Mouse (Mus musculus) CD4-positive helper T cell, adult 2 months (primary cell): ENCODE results near the gene Cyp2s1.
A peak's percentile ranks its signal among the peaks of the same experiment; 100 is the strongest.

ENCODE experiments used
- DNase-seq: peaks from one replicate; pipeline ENCODE4 v3.0.0-alpha.2; 2012; ENCODE audit warnings: low read depth, missing footprints, low spot score

The Cyp2s1 gene

GRCm38 (mm10) chr7:25816241-25816919 lies at the start of gene Cyp2s1:
TSS of gene Cyp2s1 (minus strand) at chr7:25816913.
- peak; percentile 70 for DNase-seq

- no peak for DNase-seq
These were observed 48.1 kb upstream of the Cyp2s1 start for GRCm38 (mm10) chr7:25864861-25865260.

GRCm38 (mm10) chr7:25863756-25864155 lies 47.0 kb upstream of the Cyp2s1 start:
- DNase-seq, result no peak

- no peak for DNase-seq
These were observed 45.7 kb upstream of the Cyp2s1 start for GRCm38 (mm10) chr7:25862365-25862764.

- peak; percentile 60 for DNase-seq
These were observed 43.5 kb upstream of the Cyp2s1 start for GRCm38 (mm10) chr7:25859962-25860870.

- peak; percentile 72 for DNase-seq
These were observed 38.4 kb upstream of the Cyp2s1 start for GRCm38 (mm10) chr7:25855082-25855481.

- DNase-seq, result no peak
These were observed 31.7 kb upstream of the Cyp2s1 start for GRCm38 (mm10) chr7:25848444-25848812.

GRCm38 (mm10) chr7:25847722-25848443 lies 31.2 kb upstream of the Cyp2s1 start:
- DNase-seq, result peak; percentile 84

- no peak for DNase-seq
These were observed 28.2 kb upstream of the Cyp2s1 start for GRCm38 (mm10) chr7:25844885-25845284.

GRCm38 (mm10) chr7:25844423-25844822 lies 27.7 kb upstream of the Cyp2s1 start:
- no peak for DNase-seq

- DNase-seq, result no peak
These were observed 26.8 kb upstream of the Cyp2s1 start for GRCm38 (mm10) chr7:25843492-25843891.

- DNase-seq, result no peak
These were observed 24.2 kb upstream of the Cyp2s1 start for GRCm38 (mm10) chr7:25840908-25841307.

- peak; percentile 87 for DNase-seq
These were observed 18.6 kb upstream of the Cyp2s1 start for GRCm38 (mm10) chr7:25835188-25835891.

- no peak for DNase-seq
These were observed 15.1 kb upstream of the Cyp2s1 start for GRCm38 (mm10) chr7:25831557-25832530.

- DNase-seq, result no peak
These were observed 13.5 kb upstream of the Cyp2s1 start for GRCm38 (mm10) chr7:25830251-25830650.

- peak; percentile 72 for DNase-seq
These were observed 10.5 kb upstream of the Cyp2s1 start for GRCm38 (mm10) chr7:25827199-25827598.

GRCm38 (mm10) chr7:25826029-25826428 lies 9.3 kb upstream of the Cyp2s1 start:
- peak; percentile 62 for DNase-seq

- no peak for DNase-seq
These were observed 8.3 kb upstream of the Cyp2s1 start for GRCm38 (mm10) chr7:25825043-25825442.

GRCm38 (mm10) chr7:25815571-25815970 lies 1.1 kb downstream of the Cyp2s1 start:
- DNase-seq, result no peak

GRCm38 (mm10) chr7:25814711-25815110 lies 2.0 kb downstream of the Cyp2s1 start:
- DNase-seq, result no peak
